Comparison of ENCODE assay signal across 12 mouse cellular contexts in the genomic region with DNA sequence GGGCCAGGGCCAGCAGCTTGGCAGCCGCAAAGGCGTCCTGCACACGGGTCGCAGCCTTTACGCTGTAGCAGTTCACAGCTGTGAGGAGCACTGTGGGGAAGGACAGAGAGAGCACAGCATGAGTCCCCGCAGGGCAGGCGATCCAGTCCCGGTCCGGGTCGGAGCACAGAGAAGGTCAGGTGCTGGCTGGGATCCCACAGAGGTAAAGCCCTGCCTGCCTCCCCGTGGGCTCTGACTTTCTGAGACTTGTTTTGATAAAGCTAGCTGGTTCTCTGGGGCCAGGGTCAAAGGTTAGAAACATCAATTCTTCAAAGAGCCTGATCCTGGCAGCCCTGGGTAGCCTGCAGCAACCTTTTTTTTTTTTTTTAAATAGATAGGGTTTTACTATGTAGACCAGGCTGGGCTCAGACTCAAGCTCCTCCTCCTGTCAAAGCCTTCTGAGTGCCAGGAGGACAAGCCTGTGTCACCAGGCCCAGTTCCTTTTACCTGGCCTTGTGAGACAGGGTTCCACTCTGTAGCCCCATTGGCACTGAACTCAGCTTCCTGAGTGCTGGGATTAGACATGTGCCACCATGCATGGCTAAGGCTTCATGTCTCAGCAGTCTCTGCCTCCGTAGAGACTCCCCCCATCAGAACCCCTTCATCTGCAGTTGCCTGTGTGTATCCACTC. TPM values are rescaled to one million over a fixed set of nuclear protein-coding genes. Genes with fewer than 3 reads are reported as not detected.
DNase-seq lines count a peak whose midpoint lies in the region; ATAC-seq and TF ChIP-seq lines count a peak whose summit lies in the region.
"Had no signal": no experiment of that assay in that cellular context is flagged by ENCODE, and none has a peak within 500 bp of the region (broad histone marks: within the 10 kb centered on the region; RNA-seq: fewer than 3 reads in every experiment).

No protein-coding gene starts in this region.

- no peak for ATAC-seq in forebrain, embryonic 13.5 days
- ATAC-seq in forebrain, embryonic 12.5 days (ENCODE audit: low FRiP score): no peak
- ATAC-seq in hindbrain, embryonic 13.5 days (ENCODE audit: low FRiP score): no peak
- ATAC-seq in liver, embryonic 11.5 days (replicated peaks; ENCODE audit: low FRiP score): no peak
- ATAC-seq: inflammation-experienced regulatory T-cells, adult 6 months had no signal

- H3K36me3 ChIP-seq in forebrain, embryonic 13.5 days (ENCODE audit: poor library complexity, severe bottlenecking): peaks cover 12% of the 10 kb centered on the region
- H3K36me3 ChIP-seq in forebrain, embryonic 12.5 days (replicated peaks): peaks cover 17% of the 10 kb centered on the region
- H3K36me3 ChIP-seq in C2C12 (ENCODE audit: control insufficient read depth, insufficient read depth): peaks cover 19% of the 10 kb centered on the region
- H3K36me3 ChIP-seq in hindbrain, embryonic 13.5 days: peaks cover 7% of the 10 kb centered on the region; the same call in 1 of the 2 replicates
- peaks cover 6% of the 10 kb centered on the region; the same call in 1 of the 2 replicates for H3K36me3 ChIP-seq in liver, embryonic 11.5 days (ENCODE audit: control insufficient read depth, insufficient read depth, low read length)

- H3K4me1 ChIP-seq in forebrain, embryonic 13.5 days: peaks cover 42% of the 10 kb centered on the region
- peaks cover 40% of the 10 kb centered on the region for H3K4me1 ChIP-seq in forebrain, embryonic 12.5 days
- H3K4me1 ChIP-seq in hindbrain, embryonic 13.5 days (replicated peaks): peaks cover 49% of the 10 kb centered on the region
- peaks cover 42% of the 10 kb centered on the region for H3K4me1 ChIP-seq in liver, embryonic 11.5 days (replicated peaks; ENCODE audit: control insufficient read depth, insufficient read depth, low read length)

- no peak for DNase-seq in liver, embryonic 11.5 days (ENCODE audit: low spot score)
- DNase-seq in thymus, postnatal 0 days (ENCODE audit: low spot score): no peak
- DNase-seq in cerebellum, adult 11-12 months: no peak
- no peak for DNase-seq in urinary bladder, postnatal 36 days (ENCODE audit: low spot score in 2 of 2)
- DNase-seq: cerebellum, postnatal 36 days; gastrocnemius, postnatal 25 days; lung, adult 18-20 months had no signal

- no peak overlapping the region for H3K4me2 ChIP-seq in forebrain, embryonic 13.5 days
- no peak overlapping the region for H3K4me2 ChIP-seq in forebrain, embryonic 12.5 days
- no peak overlapping the region for H3K4me2 ChIP-seq in hindbrain, embryonic 13.5 days
- peak overlapping the region; percentile 57; the same call in 1 of the 2 replicates for H3K4me2 ChIP-seq in liver, embryonic 11.5 days

- no peak overlapping the region for H3K9ac ChIP-seq in forebrain, embryonic 13.5 days
- H3K9ac ChIP-seq in forebrain, embryonic 12.5 days: no peak overlapping the region
- peak overlapping the region; percentile 49; the same call in 1 of the 2 replicates for H3K9ac ChIP-seq in hindbrain, embryonic 13.5 days
- peak overlapping the region; percentile 67; the same call in 1 of the 2 replicates for H3K9ac ChIP-seq in liver, embryonic 11.5 days (ENCODE audit: low read depth, low read length)

- H3K4me3 ChIP-seq in forebrain, embryonic 13.5 days: no peak overlapping the region
- H3K4me3 ChIP-seq in forebrain, embryonic 12.5 days (replicated peaks): no peak overlapping the region
- H3K4me3 ChIP-seq in C2C12 (ENCODE audit: insufficient read depth, poor library complexity, severe bottlenecking): no peak overlapping the region
- no peak overlapping the region for H3K4me3 ChIP-seq in hindbrain, embryonic 13.5 days
- H3K4me3 ChIP-seq in liver, embryonic 11.5 days (ENCODE audit: low read depth, low read length): no peak overlapping the region

- 42% methylated on average over 12 of the region's 12 CpGs for WGBS in forebrain, embryonic 13.5 days
- 35% methylated on average over 12 of the region's 12 CpGs for WGBS in forebrain, embryonic 12.5 days
- 18% methylated on average over 12 of the region's 12 CpGs for WGBS in hindbrain, embryonic 13.5 days
- 66% methylated on average over 12 of the region's 12 CpGs for whole genome bisulfite sequencing in liver, embryonic 11.5 days

- peak overlapping the region; percentile 97; the same call in 1 of the 2 replicates for H3K27ac ChIP-seq in forebrain, embryonic 13.5 days
- H3K27ac ChIP-seq in forebrain, embryonic 12.5 days: no peak overlapping the region
- H3K27ac ChIP-seq in hindbrain, embryonic 13.5 days: no peak overlapping the region
- peak overlapping the region; percentile 98 for H3K27ac ChIP-seq in liver, embryonic 11.5 days (ENCODE audit: low read depth, low read length)

- peaks cover 31% of the 10 kb centered on the region for H3K79me3 ChIP-seq in C2C12 (ENCODE audit: low read depth)

- H3ac ChIP-seq in C2C12 (ENCODE audit: control insufficient read depth, insufficient read length, low read depth): peak overlapping the region; percentile 30

- no peaks in the 10 kb centered on the region for H3K27me3 ChIP-seq in forebrain, embryonic 13.5 days
- no peaks in the 10 kb centered on the region for H3K27me3 ChIP-seq in forebrain, embryonic 12.5 days
- no peaks in the 10 kb centered on the region for H3K27me3 ChIP-seq in C2C12 (ENCODE audit: control insufficient read depth, insufficient read depth, insufficient read length)
- H3K27me3 ChIP-seq in hindbrain, embryonic 13.5 days: no peaks in the 10 kb centered on the region
- no peaks in the 10 kb centered on the region for H3K27me3 ChIP-seq in liver, embryonic 11.5 days (replicated peaks; ENCODE audit: control insufficient read depth, insufficient read depth, low read length)

- peaks cover 72% of the 10 kb centered on the region for H3K79me2 ChIP-seq in C2C12 (ENCODE audit: control insufficient read depth, insufficient read depth)

- H3K9me3 ChIP-seq in forebrain, embryonic 13.5 days (replicated peaks): no peaks in the 10 kb centered on the region
- H3K9me3 ChIP-seq in forebrain, embryonic 12.5 days: no peaks in the 10 kb centered on the region
- no peaks in the 10 kb centered on the region for H3K9me3 ChIP-seq in hindbrain, embryonic 13.5 days
- H3K9me3 ChIP-seq in liver, embryonic 11.5 days (ENCODE audit: control insufficient read depth, low read length): no peaks in the 10 kb centered on the region

- no peak for TF ChIP-seq CTCF in C2C12 (IDR thresholded peaks at IDR 0.05; ENCODE audit: control insufficient read depth, insufficient read depth, insufficient read length)

TF ChIP-seq in C2C12, 6 proteins besides CTCF, POLR2A, EP300 and RAD21:
- TF ChIP-seq USF1 (IDR thresholded peaks at IDR 0.05; ENCODE audit: low read depth): no peak

RNA-seq across cellular contexts. Expression of a gene that starts 10.9 kb away (rescaled TPM):
- 28.1 and 30.6 TPM in 2 replicates for polyA plus RNA-seq in forebrain, embryonic 13.5 days (2015; fragmentation: Nextera tagmentation; extraction: Ambion mirVana)
- polyA plus RNA-seq in forebrain, embryonic 12.5 days (2016; fragmentation: Nextera tagmentation; extraction: Ambion mirVana): 34.7 and 37.6 TPM in 2 replicates
- 112 TPM for polyA plus RNA-seq in C2C12 (2012; fragmentation: generic; extraction: Trizol)
- 37.9 and 39.7 TPM in 2 replicates for polyA plus RNA-seq in hindbrain, embryonic 13.5 days (2015; fragmentation: Nextera tagmentation; extraction: Ambion mirVana)
- polyA plus RNA-seq in liver, embryonic 11.5 days (2014; fragmentation: Nextera tagmentation; extraction: Ambion mirVana): 58.2 and 61.5 TPM in 2 replicates
- polyA plus RNA-seq in thymus, postnatal 0 days (2015; fragmentation: Nextera tagmentation; extraction: Ambion mirVana): 15.0 and 16.7 TPM in 2 replicates

RNA-seq across cellular contexts. Expression of a gene that starts 48.1 kb away (rescaled TPM):
- 0.25 TPM in 1 of 2 replicates, not detected in the other for polyA plus RNA-seq in forebrain, embryonic 13.5 days (2015; fragmentation: Nextera tagmentation; extraction: Ambion mirVana)
- 0.31 TPM in 1 of 2 replicates, not detected in the other for polyA plus RNA-seq in forebrain, embryonic 12.5 days (2016; fragmentation: Nextera tagmentation; extraction: Ambion mirVana)
- polyA plus RNA-seq in C2C12 (2012; fragmentation: generic; extraction: Trizol): not detected
- polyA plus RNA-seq in hindbrain, embryonic 13.5 days (2015; fragmentation: Nextera tagmentation; extraction: Ambion mirVana): 0.19 and 0.43 TPM in 2 replicates
- 0.55 and 0.66 TPM in 2 replicates for polyA plus RNA-seq in liver, embryonic 11.5 days (2014; fragmentation: Nextera tagmentation; extraction: Ambion mirVana)
- polyA plus RNA-seq in thymus, postnatal 0 days (2015; fragmentation: Nextera tagmentation; extraction: Ambion mirVana): 0.13 and 0.22 TPM in 2 replicates
- polyA plus RNA-seq: inflammation-experienced regulatory T-cells, adult 6 months had no signal

RNA-seq across cellular contexts. Expression of a gene that starts 52.9 kb away (rescaled TPM):
- 57.5 and 60.9 TPM in 2 replicates for polyA plus RNA-seq in forebrain, embryonic 13.5 days (2015; fragmentation: Nextera tagmentation; extraction: Ambion mirVana)
- 49.1 and 65.9 TPM in 2 replicates for polyA plus RNA-seq in forebrain, embryonic 12.5 days (2016; fragmentation: Nextera tagmentation; extraction: Ambion mirVana)
- 25.9 TPM for polyA plus RNA-seq in C2C12 (2012; fragmentation: generic; extraction: Trizol)
- polyA plus RNA-seq in hindbrain, embryonic 13.5 days (2015; fragmentation: Nextera tagmentation; extraction: Ambion mirVana): 50.3 and 59.0 TPM in 2 replicates
- polyA plus RNA-seq in liver, embryonic 11.5 days (2014; fragmentation: Nextera tagmentation; extraction: Ambion mirVana): 40.2 and 47.4 TPM in 2 replicates
- polyA plus RNA-seq in thymus, postnatal 0 days (2015; fragmentation: Nextera tagmentation; extraction: Ambion mirVana): 29.4 and 38.9 TPM in 2 replicates

Comparison
In these comparisons a context has a peak if more than half of its experiments do, and no peak if none do; other contexts are left out.
1. H3K27ac ChIP-seq: peak in forebrain, embryonic 13.5 days (single experiment) and liver, embryonic 11.5 days (single experiment); none in forebrain, embryonic 12.5 days (single experiment) and hindbrain, embryonic 13.5 days (single experiment).
2. H3K9ac ChIP-seq: peak in hindbrain, embryonic 13.5 days (single experiment) and liver, embryonic 11.5 days (single experiment); none in forebrain, embryonic 13.5 days (single experiment) and forebrain, embryonic 12.5 days (single experiment).